Mouse (Mus musculus) small intestine, adult 2 months (tissue): Measurements from ENCODE around the gene Cacnb2. TPM values are rescaled to one million over a fixed set of nuclear protein-coding genes. Genes with fewer than 3 reads are reported as not detected.

Experiments used
- H3K27ac ChIP-seq: fragments of 200-500 bp; 2 replicates; pipeline ENCODE4 v1.5.1; 2012; ENCODE audit warnings: low read depth, low read length, control low read depth, inconsistent platforms; ENCODE audit not compliant: insufficient read depth
- H3K27me3 ChIP-seq: fragments of 200-500 bp; 2 replicates; pipeline ENCODE4 v1.6.1; 2012; ENCODE audit warnings: mild to moderate bottlenecking, moderate library complexity, low read length, inconsistent platforms; ENCODE audit not compliant: control insufficient read depth, insufficient read depth
- H3K36me3 ChIP-seq: fragments of 200-500 bp; 2 replicates; pipeline ENCODE4 v1.6.1; 2012; ENCODE audit warnings: mild to moderate bottlenecking, low read length, control low read depth, inconsistent platforms; ENCODE audit not compliant: control insufficient read depth, insufficient read depth
- H3K4me1 ChIP-seq: fragments of 200-500 bp; 2 replicates; pipeline ENCODE4 v1.6.1; 2012; ENCODE audit warnings: low read length, inconsistent platforms, mixed read lengths; ENCODE audit not compliant: control insufficient read depth, insufficient read depth, insufficient read length
- H3K4me3 ChIP-seq: fragments of 200-500 bp; 2 replicates; pipeline ENCODE4 v1.5.1; 2012; ENCODE audit warnings: low read depth, mild to moderate bottlenecking, control low read depth, inconsistent platforms, low read length, moderate library complexity
- CTCF ChIP-seq: fragments of 200-500 bp; IDR thresholded peaks from 2 replicates; pipeline ENCODE4 v1.5.1; 2012; ENCODE audit warnings: low read depth, mild to moderate bottlenecking, control low read depth, inconsistent platforms, low read length, moderate library complexity, mixed read lengths; ENCODE audit not compliant: insufficient replicate concordance, insufficient read length; ENCODE audit errors: extremely low read depth
- POLR2A ChIP-seq: fragments of 200-500 bp; IDR thresholded peaks from 2 replicates; pipeline ENCODE4 v1.6.1; 2012; ENCODE audit warnings: low read depth, mild to moderate bottlenecking, control low read depth, inconsistent platforms, low read length, moderate library complexity
- WGBS: fragments of 180-500 bp; shearing (Covaris S2); methylation state at CpG from one replicate; pipeline ENCODE4 v1.1.7; 2018; 5-methylcytosine and 5-hydroxymethylcytosine counted together
- polyA plus RNA-seq: library from polyadenylated mRNA; depleted of rRNA; stranded (reverse); fragments of >200 nt; gene quantifications from 2 replicates; pipeline ENCODE4 v1.2.3, GENCODE M21; 2012

Cacnb2 gene
- polyA plus RNA-seq, 1 experiment: 0.76 TPM

- 72% methylated on average over 3 of the region's 3 CpGs for WGBS
- TF ChIP-seq POLR2A (no peak), CTCF (no peak)
These were observed 172.1 kb downstream of the Cacnb2 start for GRCm38 (mm10) chr2:14774857-14775495.

GRCm38 (mm10) chr2:14787983-14788382, 185.1 kb downstream of the Cacnb2 start:
- Histone ChIP-seq H3K27ac (no peak overlapping the region), H3K27me3 (no peaks in the 10 kb centered on the region), H3K4me3 (no peak overlapping the region), H3K4me1 (no peaks in the 10 kb centered on the region), H3K36me3 (no peaks in the 10 kb centered on the region)
- WGBS: 92% methylated on average over 2 of the region's 2 CpGs
- no peak for TF ChIP-seq CTCF
- TF ChIP-seq POLR2A: no peak

More at GRCm38 (mm10) chr2:14774857-14775495, 172.1 kb downstream of the Cacnb2 start:
- Histone ChIP-seq H3K36me3 (no peaks in the 10 kb centered on the region), H3K4me3 (no peak overlapping the region), H3K27me3 (no peaks in the 10 kb centered on the region), H3K27ac (no peak overlapping the region), H3K4me1 (no peaks in the 10 kb centered on the region)

GRCm38 (mm10) chr2:14801446-14802046, 198.7 kb downstream of the Cacnb2 start:
- no peak overlapping the region for H3K4me3 ChIP-seq
- no peak overlapping the region for H3K27ac ChIP-seq
- TF ChIP-seq CTCF (no peak), POLR2A (no peak)
- WGBS: 91% methylated on average over 4 of the region's 4 CpGs
- H3K36me3 ChIP-seq: no peaks in the 10 kb centered on the region
- H3K4me1 ChIP-seq: no peaks in the 10 kb centered on the region
- H3K27me3 ChIP-seq: no peaks in the 10 kb centered on the region

GRCm38 (mm10) chr2:14807650-14808347, 204.9 kb downstream of the Cacnb2 start:
- H3K4me1 ChIP-seq: no peaks in the 10 kb centered on the region
- TF ChIP-seq CTCF (no peak), POLR2A (no peak)
- no peaks in the 10 kb centered on the region for H3K36me3 ChIP-seq
- H3K4me3 ChIP-seq: no peak overlapping the region
- WGBS: 75% methylated on average over 6 of the region's 6 CpGs
- no peaks in the 10 kb centered on the region for H3K27me3 ChIP-seq
- H3K27ac ChIP-seq: no peak overlapping the region

GRCm38 (mm10) chr2:14814977-14815376, 212.1 kb downstream of the Cacnb2 start:
- Histone ChIP-seq H3K4me1 (no peaks in the 10 kb centered on the region), H3K27me3 (no peaks in the 10 kb centered on the region), H3K36me3 (no peaks in the 10 kb centered on the region), H3K27ac (no peak overlapping the region), H3K4me3 (no peak overlapping the region)
- TF ChIP-seq POLR2A: no peak
- TF ChIP-seq CTCF: no peak

GRCm38 (mm10) chr2:14818651-14819050, 215.8 kb downstream of the Cacnb2 start:
- Histone ChIP-seq H3K27me3 (no peaks in the 10 kb centered on the region), H3K4me1 (no peaks in the 10 kb centered on the region), H3K36me3 (no peaks in the 10 kb centered on the region), H3K4me3 (no peak overlapping the region), H3K27ac (no peak overlapping the region)
- TF ChIP-seq POLR2A (no peak), CTCF (no peak)
- 50% methylated on average over 1 of the region's 1 CpGs for WGBS

- TF ChIP-seq POLR2A: no peak
- TF ChIP-seq CTCF: no peak
- Histone ChIP-seq H3K36me3 (no peaks in the 10 kb centered on the region), H3K4me3 (no peak overlapping the region), H3K27me3 (no peaks in the 10 kb centered on the region), H3K4me1 (no peaks in the 10 kb centered on the region), H3K27ac (no peak overlapping the region)
- 69% methylated on average over 2 of the region's 2 CpGs for WGBS
These were observed 218.1 kb downstream of the Cacnb2 start for GRCm38 (mm10) chr2:14820946-14821345.
